Mouse (Mus musculus) embryonic facial prominence, embryonic 11.5 days (tissue): ENCODE data around the gene Tra2a. TPM values are rescaled to one million over a fixed set of nuclear protein-coding genes. Genes with fewer than 3 reads are reported as not detected.
"Not testable (repeated sequence)": the region's sequence is repeated elsewhere in the genome, so short reads cannot be mapped to it uniquely, and the experiment has no call there.

Experiments
- ATAC-seq: fragments of 200-750 bp; cut with Nextera tagmentation; replicated peaks from 2 replicates; pipeline ENCODE4 v1.8.0; 2017; ENCODE audit warnings: low read depth; ENCODE audit not compliant: insufficient number of reproducible peaks, low FRiP score, low TSS enrichment
- DNase-seq: peaks from one replicate; pipeline ENCODE4 v3.0.0-alpha.2; 2015; ENCODE audit warnings: low spot score
- H3K27ac ChIP-seq: fragments of 300-500 bp; sonication (generic); replicated peaks from 2 replicates; pipeline ENCODE4 v1.5.1; 2014; ENCODE audit warnings: mild to moderate bottlenecking, low read depth, low read length, control low read depth
- H3K27me3 ChIP-seq: fragments of 300-500 bp; sonication (generic); 2 replicates; pipeline ENCODE4 v1.6.1; 2014; ENCODE audit warnings: mild to moderate bottlenecking, low read length, moderate library complexity, mixed read lengths; ENCODE audit not compliant: control insufficient read depth, insufficient read depth
- H3K36me3 ChIP-seq: fragments of 300-500 bp; sonication (generic); replicated peaks from 2 replicates; pipeline ENCODE4 v1.6.1; 2014; ENCODE audit warnings: low read depth, mild to moderate bottlenecking, low read length, moderate library complexity, mixed read lengths; ENCODE audit not compliant: control insufficient read depth, insufficient read depth
- H3K4me1 ChIP-seq: fragments of 300-500 bp; sonication (generic); 2 replicates; pipeline ENCODE4 v1.6.1; 2014; ENCODE audit warnings: low read length, mixed read lengths; ENCODE audit not compliant: control insufficient read depth, insufficient read depth
- H3K4me2 ChIP-seq: fragments of 300-500 bp; sonication (generic); 2 replicates; pipeline ENCODE4 v1.6.1; 2014; ENCODE audit warnings: low read depth, mild to moderate bottlenecking, control low read depth, low read length, moderate library complexity
- H3K4me3 ChIP-seq: fragments of 300-500 bp; sonication (generic); 2 replicates; pipeline ENCODE4 v1.5.1; 2014; ENCODE audit warnings: low read depth, low read length, control low read depth
- H3K9ac ChIP-seq: fragments of 300-500 bp; sonication (generic); replicated peaks from 2 replicates; pipeline ENCODE4 v1.6.1; 2014; ENCODE audit warnings: mild to moderate bottlenecking, control low read depth, low read length
- H3K9me3 ChIP-seq: fragments of 300-500 bp; sonication (generic); replicated peaks from 2 replicates; pipeline ENCODE4 v1.6.1; 2016; ENCODE audit warnings: mild to moderate bottlenecking, low read length, inconsistent platforms, mixed read lengths; ENCODE audit not compliant: control insufficient read depth
- WGBS: fragments of 180-500 bp; shearing (Covaris S2); extraction: QIAGEN DNeasy Blood & Tissue Kit; methylation state at CpG from one replicate; pipeline ENCODE4 v1.1.7; 2014; 5-methylcytosine and 5-hydroxymethylcytosine counted together
- polyA plus RNA-seq: library from polyadenylated mRNA; unstranded; fragments of >200 nt; fragmentation: Nextera tagmentation; extraction: Ambion mirVana; gene quantifications from 2 replicates; pipeline ENCODE4 v1.2.1, GENCODE M21; 2014

The Tra2a gene
- polyA plus RNA-seq, 1 experiment from 2014 or later: 55.5 TPM

DNA sequence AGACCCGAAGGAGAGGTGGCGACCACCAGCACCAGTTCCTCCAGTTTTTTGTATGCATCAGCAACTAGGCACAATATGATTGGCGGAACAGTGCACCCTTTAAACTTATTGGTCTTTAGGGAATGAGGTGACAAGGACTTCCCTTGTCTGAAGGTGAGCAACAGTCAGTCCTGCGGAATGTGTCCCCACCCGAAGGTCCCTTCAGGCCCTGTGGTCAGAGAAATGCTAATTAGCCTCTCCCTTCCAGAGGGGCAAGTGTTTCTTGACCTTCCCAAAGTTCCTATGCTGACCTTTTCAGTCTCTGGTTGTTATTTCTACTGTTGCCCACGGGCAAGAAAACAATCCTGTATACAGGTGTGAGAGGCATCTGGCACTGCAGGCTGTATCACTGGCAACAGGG, 8.0 kb upstream of the Tra2a start:
- Histone ChIP-seq H3K4me3 (no peak overlapping the region), H3K36me3 (no peaks in the 10 kb centered on the region), H3K27me3 (no peaks in the 10 kb centered on the region), H3K9ac (no peak overlapping the region), H3K4me1 (no peaks in the 10 kb centered on the region), H3K9me3 (no peaks in the 10 kb centered on the region), H3K27ac (no peak overlapping the region), H3K4me2 (no peak overlapping the region)
- no peak for DNase-seq
- ATAC-seq: no peak
- WGBS: 67% methylated on average over 6 of the region's 6 CpGs

DNA sequence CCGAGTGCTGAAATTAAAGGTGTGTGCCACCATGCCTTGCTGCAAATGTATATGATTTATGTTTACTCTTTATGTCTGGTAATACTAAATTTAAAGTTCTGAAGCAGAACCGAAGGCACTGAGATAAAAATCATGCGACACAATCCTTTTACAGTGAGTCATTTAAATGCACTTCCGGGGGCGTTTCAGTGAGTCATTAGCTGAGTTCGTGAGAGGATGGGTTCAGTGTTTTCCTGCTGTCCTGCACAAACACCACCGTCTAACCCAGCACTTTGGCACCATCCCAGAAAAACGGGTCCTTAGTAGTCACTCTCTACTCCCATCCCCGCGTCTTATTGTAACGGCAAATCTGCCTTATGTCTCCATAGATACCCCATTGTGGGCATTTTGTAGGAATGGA, 6.1 kb upstream of the Tra2a start:
- ATAC-seq (no peak), DNase-seq (no peak)
- H3K36me3 ChIP-seq: no peaks in the 10 kb centered on the region
- H3K9ac ChIP-seq: no peak overlapping the region
- no peaks in the 10 kb centered on the region for H3K9me3 ChIP-seq
- no peak overlapping the region for H3K4me2 ChIP-seq
- no peaks in the 10 kb centered on the region for H3K4me1 ChIP-seq
- H3K4me3 ChIP-seq: no peak overlapping the region
- no peak overlapping the region for H3K27ac ChIP-seq
- H3K27me3 ChIP-seq: no peaks in the 10 kb centered on the region
- 74% methylated on average over 11 of the region's 11 CpGs for WGBS

DNA sequence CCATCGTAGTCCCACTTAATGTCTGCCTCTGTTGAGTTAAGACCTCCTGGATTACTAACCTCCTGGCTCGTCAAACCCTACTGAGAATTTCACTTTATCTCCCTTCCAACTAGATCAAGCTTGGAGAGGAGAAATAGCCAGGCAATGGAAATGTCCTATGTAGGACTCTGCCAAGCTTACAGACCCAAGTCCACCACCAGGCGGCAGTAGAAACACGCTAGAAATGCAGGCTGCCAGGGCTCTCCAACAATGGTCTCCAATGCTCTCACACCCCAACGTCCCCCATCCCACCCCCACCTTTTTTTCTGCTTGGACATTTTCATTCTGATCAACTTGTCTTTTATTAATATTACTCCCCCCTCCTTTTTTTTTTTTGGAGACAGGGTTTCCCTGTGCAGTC, 5.4 kb upstream of the Tra2a start:
- Histone ChIP-seq H3K4me3 (no peak overlapping the region), H3K9ac (no peak overlapping the region)
- WGBS: 19% methylated on average over 5 of the region's 5 CpGs

DNA sequence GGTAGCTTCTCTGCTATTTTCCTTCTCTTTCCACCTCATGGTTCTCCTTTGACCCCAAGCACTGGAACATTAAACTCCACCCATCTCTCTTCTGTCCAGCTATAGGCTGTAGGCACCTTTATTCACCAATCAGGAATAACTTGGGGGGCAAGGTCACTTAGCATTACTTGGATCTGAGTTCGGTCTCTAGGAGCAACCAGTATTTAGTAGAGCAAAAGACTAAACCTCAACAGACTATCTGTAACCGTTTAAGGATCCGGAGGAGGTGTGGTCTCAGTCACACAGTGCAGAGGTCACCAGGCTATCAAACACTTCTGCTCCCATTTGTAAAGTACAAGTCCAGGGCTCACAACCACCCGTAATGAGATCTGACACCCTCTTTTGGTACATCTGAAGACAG, 3.9 kb upstream of the Tra2a start:
- no peak overlapping the region for H3K4me3 ChIP-seq
- H3K9ac ChIP-seq: no peak overlapping the region
- no peak for DNase-seq
- H3K36me3 ChIP-seq: no peaks in the 10 kb centered on the region
- no peaks in the 10 kb centered on the region for H3K4me1 ChIP-seq
- no peak overlapping the region for H3K27ac ChIP-seq
- no peaks in the 10 kb centered on the region for H3K9me3 ChIP-seq
- WGBS: 68% methylated on average over 4 of the region's 4 CpGs
- H3K4me2 ChIP-seq: no peak overlapping the region
- H3K27me3 ChIP-seq: no peaks in the 10 kb centered on the region
- ATAC-seq: no peak

More for the DNA sequence above, 5.4 kb upstream of the Tra2a start:
- H3K27ac ChIP-seq: no peak overlapping the region
- no peak overlapping the region for H3K4me2 ChIP-seq
- H3K27me3 ChIP-seq: no peaks in the 10 kb centered on the region
- DNase-seq (peak; percentile 83), ATAC-seq (no peak; the same call in 1 of the 2 replicates)
- no peaks in the 10 kb centered on the region for H3K4me1 ChIP-seq
- no peaks in the 10 kb centered on the region for H3K9me3 ChIP-seq
- no peaks in the 10 kb centered on the region for H3K36me3 ChIP-seq

DNA sequence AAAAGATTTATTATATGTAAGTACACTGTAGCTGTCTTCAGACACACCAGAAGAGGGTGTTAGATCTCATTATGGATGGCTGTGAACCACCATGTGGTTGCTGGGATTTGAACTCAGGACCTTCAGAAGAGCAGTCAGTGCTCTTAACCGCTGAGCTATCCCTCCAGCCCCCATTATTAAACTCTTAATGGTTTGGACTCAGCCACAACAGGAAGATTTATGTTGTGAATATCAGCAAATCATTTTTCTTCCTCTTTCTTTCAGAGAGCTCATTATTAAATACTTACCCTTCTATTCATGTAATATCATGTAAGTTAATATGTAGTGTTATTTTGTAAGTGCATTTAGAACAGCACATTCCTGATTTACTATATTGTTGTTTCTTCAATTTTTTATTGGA, 1.4 kb upstream of the Tra2a start:
- not testable (repeated sequence) for H3K4me1 ChIP-seq, DNase-seq
- WGBS: 91% methylated on average over 1 of the region's 1 CpGs

DNA sequence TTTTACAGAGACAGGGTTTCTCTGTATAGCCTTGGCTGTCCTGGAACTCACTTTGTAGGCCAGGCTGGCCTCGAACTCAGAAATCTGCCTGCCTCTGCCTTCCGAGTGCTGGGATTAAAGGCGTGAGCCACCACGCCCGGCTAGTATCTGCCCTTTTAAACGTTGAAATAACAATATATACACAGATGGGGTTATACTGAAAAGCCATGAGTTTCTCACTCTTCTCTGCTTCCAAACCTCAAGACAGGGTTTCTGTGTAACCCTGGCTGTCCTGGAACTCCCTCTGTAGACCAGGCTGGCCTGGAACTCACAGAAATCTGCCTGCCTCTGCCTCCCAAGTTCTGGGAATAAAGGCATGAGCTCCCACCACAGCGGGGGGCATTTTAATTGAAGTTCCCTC, 613 bp upstream of the Tra2a start:
- H3K4me1 ChIP-seq, H3K27me3 ChIP-seq, H3K4me3 ChIP-seq, H3K27ac ChIP-seq, H3K9ac ChIP-seq, H3K9me3 ChIP-seq, DNase-seq, ATAC-seq, H3K4me2 ChIP-seq, H3K36me3 ChIP-seq: not testable (repeated sequence)
- WGBS: 85% methylated on average over 7 of the region's 7 CpGs

More for the DNA sequence above, 1.4 kb upstream of the Tra2a start:
- H3K9ac ChIP-seq, H3K4me3 ChIP-seq, H3K9me3 ChIP-seq, H3K36me3 ChIP-seq, ATAC-seq, H3K4me2 ChIP-seq, H3K27ac ChIP-seq, H3K27me3 ChIP-seq: not testable (repeated sequence)

DNA sequence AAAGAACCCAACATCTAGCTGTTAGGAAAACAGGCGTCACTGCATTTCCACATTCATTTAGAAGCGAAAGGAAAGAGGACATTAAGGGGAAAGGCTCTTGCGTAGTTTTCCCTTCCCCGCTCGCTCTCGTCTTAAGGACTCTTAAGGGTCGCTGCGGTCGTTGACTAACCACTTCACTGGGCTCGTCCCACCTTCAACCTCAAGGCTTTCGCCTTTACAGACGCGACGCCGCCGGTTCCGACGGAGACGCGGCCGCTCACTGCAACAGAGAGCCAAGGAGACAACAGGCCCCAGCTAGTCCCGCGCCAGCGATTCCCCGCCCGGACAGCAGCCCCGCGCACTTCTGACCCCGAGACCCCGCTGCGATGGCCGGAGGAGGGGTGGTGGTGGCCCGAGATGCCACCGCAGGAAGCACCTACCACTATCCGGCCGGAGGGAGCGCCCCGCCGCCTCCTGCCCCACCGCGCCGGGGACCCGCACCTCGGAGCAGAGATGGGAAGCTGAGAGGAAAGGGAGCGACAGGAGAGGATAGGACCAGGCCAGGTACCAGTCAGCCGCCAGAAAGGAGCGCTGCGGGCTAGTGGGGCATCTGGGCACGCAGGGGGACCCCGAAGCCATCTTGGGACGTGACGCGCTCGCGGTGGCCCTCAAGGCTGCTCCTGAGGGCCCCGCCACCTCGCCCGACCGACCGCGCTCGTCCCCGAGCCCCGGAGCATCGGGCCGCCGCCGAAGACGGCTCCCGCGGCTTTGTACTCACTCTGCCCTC, 569 bp downstream of the Tra2a start:
- peak overlapping the region; percentile 100 for H3K9ac ChIP-seq
- WGBS: under 1% methylated on average over 70 of the region's 71 CpGs
- peak; percentile 83 for ATAC-seq
- H3K27ac ChIP-seq: peak overlapping the region; percentile 93
- H3K36me3 ChIP-seq: no peaks in the 10 kb centered on the region
- H3K4me1 ChIP-seq: no peaks in the 10 kb centered on the region
- DNase-seq: peak; percentile 48
- no peaks in the 10 kb centered on the region for H3K9me3 ChIP-seq
- H3K27me3 ChIP-seq: no peaks in the 10 kb centered on the region
- peak overlapping the region; percentile 100 for H3K4me3 ChIP-seq
- peak overlapping the region; percentile 50 for H3K4me2 ChIP-seq

DNA sequence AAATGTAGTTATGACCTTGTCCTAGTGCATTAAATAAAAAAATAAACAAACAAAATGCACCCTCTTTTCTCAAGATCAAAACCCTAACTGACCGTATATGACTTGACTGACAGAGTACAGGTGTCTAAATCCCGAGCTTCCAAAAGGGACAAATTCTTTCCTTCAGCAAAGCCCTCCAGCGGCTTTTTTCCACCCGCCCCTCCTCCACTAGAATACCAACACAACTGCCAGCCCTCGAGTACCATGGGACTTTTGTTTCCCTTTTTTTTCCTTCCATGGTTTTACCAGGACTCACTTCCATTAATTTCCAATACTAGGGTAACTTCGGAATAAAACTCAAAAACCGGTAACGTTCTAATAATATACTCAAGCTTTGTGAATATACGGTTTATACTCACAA, 1.4 kb downstream of the Tra2a start:
- Histone ChIP-seq H3K9ac (no peak overlapping the region; the same call in 1 of the 2 replicates), H3K9me3 (no peaks in the 10 kb centered on the region), H3K4me2 (peak overlapping the region; percentile 50), H3K27ac (no peak overlapping the region), H3K4me1 (no peaks in the 10 kb centered on the region), H3K27me3 (no peaks in the 10 kb centered on the region), H3K36me3 (no peaks in the 10 kb centered on the region), H3K4me3 (peak overlapping the region; percentile 100)
- no peak for ATAC-seq
- under 1% methylated on average over 9 of the region's 9 CpGs for WGBS
- peak; percentile 69 for DNase-seq
